Mouse (Mus musculus) telencephalon, adult 2 months (tissue): ENCODE data around the gene Eloa.
"Not testable (repeated sequence)": the region's sequence is repeated elsewhere in the genome, so short reads cannot be mapped to it uniquely, and the experiment has no call there.

Experiments used
- DNase-seq: peaks from one replicate; pipeline ENCODE4 v3.0.0-alpha.2; 2011; ENCODE audit warnings: low read depth, low spot score

Eloa gene

GRCm38 (mm10) chr4:136021549-136022047, at the start of gene Eloa:
Gene Eloa (minus strand): TSS chr4:136021763.
- peak; percentile 98 for DNase-seq

GRCm38 (mm10) chr4:136071178-136071714, 49.7 kb upstream of the Eloa start:
- DNase-seq: peak; percentile 28

GRCm38 (mm10) chr4:136070592-136070991, 49.0 kb upstream of the Eloa start:
- no peak for DNase-seq

GRCm38 (mm10) chr4:136069954-136070353, 48.4 kb upstream of the Eloa start:
- DNase-seq: peak; percentile 46

- no peak for DNase-seq
Measured at GRCm38 (mm10) chr4:136069313-136069712, 47.8 kb upstream of the Eloa start.

- DNase-seq: no peak
Measured at GRCm38 (mm10) chr4:136063143-136063542, 41.6 kb upstream of the Eloa start.

- not testable (repeated sequence) for DNase-seq
Measured at GRCm38 (mm10) chr4:136059800-136060488, 38.4 kb upstream of the Eloa start.

- no peak for DNase-seq
Measured at GRCm38 (mm10) chr4:136057916-136058315, 36.4 kb upstream of the Eloa start.

GRCm38 (mm10) chr4:136056030-136056429, 34.5 kb upstream of the Eloa start:
- DNase-seq: no peak

- DNase-seq: no peak
Measured at GRCm38 (mm10) chr4:136053843-136054242, 32.3 kb upstream of the Eloa start.

GRCm38 (mm10) chr4:136053247-136053596, 31.7 kb upstream of the Eloa start, which contains the start of gene Rpl11:
Gene Rpl11 (minus strand): TSS chr4:136053428.
- peak; percentile 95 for DNase-seq

- DNase-seq: no peak
Measured at GRCm38 (mm10) chr4:136052534-136053246, 31.1 kb upstream of the Eloa start.

GRCm38 (mm10) chr4:136052060-136052459, 30.5 kb upstream of the Eloa start:
- DNase-seq: no peak

GRCm38 (mm10) chr4:136050226-136050625, 28.7 kb upstream of the Eloa start:
- DNase-seq: no peak

- no peak for DNase-seq
Measured at GRCm38 (mm10) chr4:136048291-136049032, 26.9 kb upstream of the Eloa start.

GRCm38 (mm10) chr4:136047626-136048025, 26.1 kb upstream of the Eloa start:
- DNase-seq: no peak

- no peak for DNase-seq
Measured at GRCm38 (mm10) chr4:136046888-136047287, 25.3 kb upstream of the Eloa start.

GRCm38 (mm10) chr4:136045091-136045490, 23.5 kb upstream of the Eloa start:
- no peak for DNase-seq

GRCm38 (mm10) chr4:136043784-136044400, 22.3 kb upstream of the Eloa start:
- DNase-seq: no peak

GRCm38 (mm10) chr4:136035078-136035477, 13.5 kb upstream of the Eloa start:
- no peak for DNase-seq

- no peak for DNase-seq
Measured at GRCm38 (mm10) chr4:136033231-136033630, 11.7 kb upstream of the Eloa start.
